Mouse (Mus musculus) stomach, postnatal 0 days (tissue): ENCODE results near the gene March7.

Source experiments
- CTCF ChIP-seq: IDR thresholded peaks from 2 replicates; pipeline ENCODE4 v1.5.1; 2016; ENCODE audit warnings: antibody characterized with exemption, low read depth, mild to moderate bottlenecking, moderate library complexity
- EP300 ChIP-seq: optimal IDR thresholded peaks from 2 replicates; pipeline ENCODE3; 2016; ENCODE audit warnings: antibody characterized with exemption

- TF ChIP-seq EP300 = no peak
- no peak for TF ChIP-seq CTCF
These were observed 36.1 kb upstream of the March7 start for GRCm38 (mm10) chr2:60173595-60173994.
